Mouse (Mus musculus) C2C12 (cell line): ENCODE data around the gene Ttll4. TPM values are rescaled to one million over a fixed set of nuclear protein-coding genes. Genes with fewer than 3 reads are reported as not detected.

Source experiments
- H3K27me3 ChIP-seq: one replicate; pipeline ENCODE4 v1.6.1; 2011; ENCODE audit not compliant: control insufficient read depth, insufficient read depth, insufficient read length
- H3K36me3 ChIP-seq: one replicate; pipeline ENCODE4 v1.6.1; 2011; ENCODE audit not compliant: control insufficient read depth, insufficient read depth
- H3K4me3 ChIP-seq: one replicate; pipeline ENCODE4 v1.5.1; 2011; ENCODE audit warnings: mild to moderate bottlenecking, control low read depth; ENCODE audit not compliant: poor library complexity, insufficient read depth, severe bottlenecking
- H3K79me2 ChIP-seq: one replicate; pipeline ENCODE4 v1.6.1; 2011; ENCODE audit not compliant: control insufficient read depth, insufficient read depth
- H3K79me3 ChIP-seq: one replicate; pipeline ENCODE4 v1.6.1; 2011; ENCODE audit warnings: low read depth, control low read depth
- H3ac ChIP-seq: one replicate; pipeline ENCODE3; 2011; ENCODE audit warnings: low read depth; ENCODE audit not compliant: control insufficient read depth, insufficient read length
- CEBPB ChIP-seq: IDR thresholded peaks from one replicate; pipeline ENCODE4 v1.6.1; 2011; ENCODE audit warnings: low read depth, mild to moderate bottlenecking, control low read depth, moderate library complexity
- CTCF ChIP-seq: IDR thresholded peaks from one replicate; pipeline ENCODE4 v1.5.1; 2011; ENCODE audit not compliant: control insufficient read depth, insufficient read depth, insufficient read length
- FOSL1 ChIP-seq: IDR thresholded peaks from one replicate; pipeline ENCODE4 v1.8.0; 2011; ENCODE audit warnings: mild to moderate bottlenecking, low read length; ENCODE audit not compliant: poor library complexity, insufficient read depth, severe bottlenecking
- MAX ChIP-seq: IDR thresholded peaks from one replicate; pipeline ENCODE4 v1.6.1; 2011; ENCODE audit warnings: mild to moderate bottlenecking, control low read depth
- MYOD1 ChIP-seq: IDR thresholded peaks from one replicate; pipeline ENCODE4 v1.6.1; 2011; ENCODE audit warnings: low read depth; ENCODE audit not compliant: control insufficient read depth, insufficient read length
- MYOG ChIP-seq: IDR thresholded peaks from one replicate; pipeline ENCODE4 v1.6.1; 2011; ENCODE audit not compliant: control insufficient read depth, insufficient read length; ENCODE audit errors: extremely low read depth
- USF1 ChIP-seq: IDR thresholded peaks from one replicate; pipeline ENCODE4 v1.6.1; 2011; ENCODE audit warnings: low read depth, mild to moderate bottlenecking, control low read depth, moderate library complexity
- polyA plus RNA-seq: library from polyadenylated mRNA; unstranded; fragments of >200 nt; fragmentation: generic; extraction: Trizol; gene quantifications from one replicate; pipeline ENCODE4 v1.2.1, GENCODE M21; 2012; ENCODE audit warnings: missing spikeins

The Ttll4 gene
- polyA plus RNA-seq, 1 experiment, result 7.6 TPM

DNA sequence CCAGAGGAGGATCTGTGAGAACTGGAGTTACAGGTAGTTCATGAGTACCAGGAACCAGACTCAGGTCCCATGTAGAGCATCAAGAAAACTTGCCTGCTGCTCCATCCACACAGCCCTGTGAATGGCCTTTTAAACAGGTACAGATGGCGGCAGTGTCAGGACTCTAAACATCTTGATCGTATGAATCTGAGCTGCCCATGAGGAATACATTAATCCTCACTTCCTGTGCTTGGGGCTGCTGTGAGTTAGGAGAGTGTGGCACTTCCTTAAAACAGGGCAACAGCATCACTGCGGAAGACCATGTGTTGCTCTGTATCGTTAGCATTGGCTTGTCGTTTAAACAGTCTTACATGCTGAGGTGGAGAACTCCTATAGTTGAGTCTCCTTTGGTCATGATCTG, 53.9 kb downstream of the Ttll4 start:
- Histone ChIP-seq H3ac (no peak overlapping the region), H3K79me3 (no peaks in the 10 kb centered on the region), H3K27me3 (no peaks in the 10 kb centered on the region), H3K4me3 (no peak overlapping the region), H3K36me3 (no peaks in the 10 kb centered on the region), H3K79me2 (no peaks in the 10 kb centered on the region)
- TF ChIP-seq USF1 (no peak), MYOG (no peak), FOSL1 (no peak), MYOD1 (no peak), CEBPB (no peak), MAX (no peak), CTCF (no peak)

DNA sequence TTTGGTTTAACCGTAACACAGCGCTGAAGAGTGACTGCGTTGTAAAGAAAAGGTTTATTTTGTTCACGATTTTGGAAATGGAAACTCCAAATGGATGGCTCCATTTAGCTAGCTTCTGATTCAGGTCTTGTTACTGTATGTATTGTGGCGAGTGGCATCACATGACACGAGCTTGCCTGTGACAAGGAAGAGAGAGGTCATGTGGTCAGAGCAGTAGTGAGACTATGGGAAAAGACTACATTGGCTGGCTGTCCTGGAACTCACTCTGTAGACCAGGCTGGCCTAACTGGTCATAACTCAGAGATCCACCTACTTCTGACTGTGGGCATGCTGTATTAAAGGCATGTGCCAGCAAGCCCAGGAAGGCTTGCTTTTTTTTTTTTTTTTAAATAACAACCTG, 54.3 kb downstream of the Ttll4 start:
- H3K27me3 ChIP-seq, result no peaks in the 10 kb centered on the region
- TF ChIP-seq CEBPB, result no peak
- no peak for TF ChIP-seq CTCF
- peak; percentile 41 for TF ChIP-seq USF1
- TF ChIP-seq MAX, result no peak
- TF ChIP-seq MYOG, result no peak
- no peaks in the 10 kb centered on the region for H3K79me2 ChIP-seq
- H3K36me3 ChIP-seq, result no peaks in the 10 kb centered on the region
- no peaks in the 10 kb centered on the region for H3K79me3 ChIP-seq
- H3ac ChIP-seq, result no peak overlapping the region
- H3K4me3 ChIP-seq, result no peak overlapping the region

DNA sequence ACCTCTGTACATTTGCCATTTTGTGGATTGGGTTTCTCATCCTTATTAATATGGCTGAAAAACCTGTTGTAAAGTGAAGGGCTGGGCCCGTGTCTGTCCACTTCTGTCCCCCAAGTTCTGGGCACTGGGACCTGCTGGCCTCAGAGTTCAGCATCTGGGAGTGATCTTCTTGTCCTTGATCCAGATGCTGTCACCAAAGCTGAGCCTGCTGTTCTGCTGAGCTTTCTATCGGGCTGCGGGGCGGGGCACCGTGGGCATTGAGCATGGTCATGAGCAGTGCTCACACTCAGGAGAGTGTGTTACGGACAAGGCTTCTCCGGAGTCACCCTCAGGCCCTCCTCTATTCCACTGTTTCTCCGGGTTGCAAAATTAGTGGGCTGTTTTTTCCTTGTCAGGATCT, 56.6 kb downstream of the Ttll4 start:
- H3K27me3 ChIP-seq, result no peaks in the 10 kb centered on the region
- no peaks in the 10 kb centered on the region for H3K36me3 ChIP-seq
- no peak overlapping the region for H3K4me3 ChIP-seq
- H3K79me3 ChIP-seq, result no peaks in the 10 kb centered on the region
- no peaks in the 10 kb centered on the region for H3K79me2 ChIP-seq
- TF ChIP-seq MAX, result no peak
- no peak for TF ChIP-seq USF1
- TF ChIP-seq MYOG, result no peak
- no peak for TF ChIP-seq CTCF
- no peak for TF ChIP-seq MYOD1
- no peak for TF ChIP-seq CEBPB
- no peak for TF ChIP-seq FOSL1
- H3ac ChIP-seq, result no peak overlapping the region

- Histone ChIP-seq H3ac (no peak overlapping the region), H3K36me3 (no peaks in the 10 kb centered on the region), H3K79me2 (no peaks in the 10 kb centered on the region), H3K79me3 (no peaks in the 10 kb centered on the region), H3K4me3 (no peak overlapping the region), H3K27me3 (no peaks in the 10 kb centered on the region)
- no peak for TF ChIP-seq FOSL1
- no peak for TF ChIP-seq MYOG
- TF ChIP-seq CEBPB, result no peak
- no peak for TF ChIP-seq USF1
- no peak for TF ChIP-seq CTCF
- TF ChIP-seq MAX, result no peak
- no peak for TF ChIP-seq MYOD1
Measured at GRCm38 (mm10) chr1:74719281-74719680, 57.7 kb downstream of the Ttll4 start.

DNA sequence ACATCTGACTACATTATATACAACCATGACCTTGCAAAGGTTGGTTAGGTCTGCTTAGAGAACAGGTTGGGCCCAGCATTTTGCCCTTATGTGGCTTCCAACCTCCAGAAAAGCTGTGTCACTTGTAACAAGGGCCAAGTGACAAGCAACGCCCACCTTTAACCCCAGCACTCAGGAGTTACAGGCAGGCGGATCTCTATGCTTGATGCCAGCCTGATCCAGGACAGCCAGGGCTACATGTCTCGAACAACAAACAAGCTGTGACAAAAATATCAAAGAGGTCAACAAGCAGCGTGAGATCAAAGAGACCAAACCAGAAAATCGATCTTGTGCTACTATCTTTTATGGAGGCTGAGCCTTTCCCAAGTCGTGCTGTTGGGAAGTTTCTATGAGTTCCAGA, 60.1 kb downstream of the Ttll4 start:
- Histone ChIP-seq H3K79me3 (no peaks in the 10 kb centered on the region), H3ac (no peak overlapping the region), H3K4me3 (no peak overlapping the region), H3K79me2 (no peaks in the 10 kb centered on the region), H3K27me3 (no peaks in the 10 kb centered on the region), H3K36me3 (no peaks in the 10 kb centered on the region)
- TF ChIP-seq MAX (no peak), CTCF (no peak), MYOD1 (no peak), USF1 (no peak), MYOG (no peak), FOSL1 (no peak), CEBPB (no peak)

- no peaks in the 10 kb centered on the region for H3K79me3 ChIP-seq
- no peak for TF ChIP-seq MYOD1
- TF ChIP-seq CTCF, result no peak
- TF ChIP-seq FOSL1, result no peak
- no peak for TF ChIP-seq CEBPB
- TF ChIP-seq MYOG, result no peak
- no peak for TF ChIP-seq USF1
- no peak for TF ChIP-seq MAX
- H3K36me3 ChIP-seq, result no peaks in the 10 kb centered on the region
- no peak overlapping the region for H3ac ChIP-seq
- no peaks in the 10 kb centered on the region for H3K79me2 ChIP-seq
- H3K27me3 ChIP-seq, result no peaks in the 10 kb centered on the region
- H3K4me3 ChIP-seq, result no peak overlapping the region
Measured at GRCm38 (mm10) chr1:74723748-74724147, 62.2 kb downstream of the Ttll4 start.

- H3K27me3 ChIP-seq, result no peaks in the 10 kb centered on the region
- H3K4me3 ChIP-seq, result no peak overlapping the region
- TF ChIP-seq MAX (no peak), FOSL1 (no peak), MYOG (no peak), USF1 (no peak)
- H3K36me3 ChIP-seq, result no peaks in the 10 kb centered on the region
- H3K79me3 ChIP-seq, result no peaks in the 10 kb centered on the region
- H3ac ChIP-seq, result no peak overlapping the region
- no peaks in the 10 kb centered on the region for H3K79me2 ChIP-seq
Measured at GRCm38 (mm10) chr1:74726114-74726513, 64.6 kb downstream of the Ttll4 start.
